Mouse (Mus musculus) left cerebral cortex, adult 18-20 months (tissue): ENCODE data around the gene Lrp8. TPM values are rescaled to one million over a fixed set of nuclear protein-coding genes. Genes with fewer than 3 reads are reported as not detected.
A peak's percentile ranks its signal among the peaks of the same experiment; 100 is the strongest.

Experiments
- DNase-seq, 2 experiments: peaks; one replicate each; pipeline ENCODE4 v3.0.0; 2021 to 2022; ENCODE audit warnings: low spot score in 2 of 2, mixed read lengths in 1 of 2
- long read RNA-seq, 2 experiments: library from polyadenylated mRNA; stranded (forward); transcript quantifications; one replicate each; pipeline ENCODE4 v2.0.0; 2021
- total RNA-seq, 2 experiments: library from RNA; stranded (reverse); gene quantifications; 2 replicates each; pipeline ENCODE4 v1.2.3; 2021

Gene Lrp8
- 10 to 100 TPM; 84.3 to 94.0 TPM for total RNA-seq
- long read RNA-seq, experiment 1, full-length matches to known transcripts = 5 of 77 reads
- long read RNA-seq, experiment 1, partial matches to known transcripts = 7 of 77 reads
- long read RNA-seq, experiment 1, other reads (novel, unspliced or antisense) = 65 of 77 reads
- long read RNA-seq, experiment 2, full-length matches to known transcripts = 1 of 24 reads
- long read RNA-seq, experiment 2, partial matches to known transcripts = 6 of 24 reads
- long read RNA-seq, experiment 2, other reads (novel, unspliced or antisense) = 17 of 24 reads

DNA sequence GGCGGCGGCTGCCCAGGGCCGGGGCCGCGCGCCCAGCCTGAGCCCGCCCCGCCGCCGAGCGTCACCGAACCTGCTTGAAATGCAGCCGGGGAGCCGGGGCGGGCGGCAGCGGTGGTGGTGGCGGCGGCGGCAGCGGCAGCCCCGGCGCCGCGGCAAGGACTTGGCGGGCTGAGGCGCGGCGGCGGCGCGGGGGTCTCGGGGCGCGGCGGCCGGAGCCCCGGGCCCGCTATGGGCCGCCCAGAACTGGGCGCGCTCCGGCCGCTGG is at the start of gene Lrp8:
Gene Lrp8, plus strand, starts transcription at position 77 of the 265 bp plus-strand sequence.
- no peak for DNase-seq

DNA sequence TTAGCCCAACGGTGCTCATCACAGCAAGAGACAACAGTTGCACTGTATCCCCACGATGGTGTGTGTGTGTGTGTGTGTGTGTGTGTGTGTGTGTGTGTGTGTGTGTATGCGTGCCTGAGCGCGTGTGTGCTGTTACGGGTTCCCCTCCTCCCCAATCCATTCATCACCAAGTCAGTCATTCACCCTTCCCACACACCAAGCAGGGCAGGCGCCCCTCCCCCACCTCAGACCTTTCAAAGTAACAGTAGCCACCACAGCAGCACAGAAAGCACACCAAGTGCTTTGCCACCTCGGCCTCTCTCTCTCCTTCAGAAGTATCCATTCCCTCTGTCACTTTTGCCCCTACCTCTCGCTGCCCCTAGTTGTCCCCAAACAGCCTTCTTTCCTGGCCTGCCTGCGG is 45.8 kb upstream of the Lrp8 start:
- no peak for DNase-seq

DNA sequence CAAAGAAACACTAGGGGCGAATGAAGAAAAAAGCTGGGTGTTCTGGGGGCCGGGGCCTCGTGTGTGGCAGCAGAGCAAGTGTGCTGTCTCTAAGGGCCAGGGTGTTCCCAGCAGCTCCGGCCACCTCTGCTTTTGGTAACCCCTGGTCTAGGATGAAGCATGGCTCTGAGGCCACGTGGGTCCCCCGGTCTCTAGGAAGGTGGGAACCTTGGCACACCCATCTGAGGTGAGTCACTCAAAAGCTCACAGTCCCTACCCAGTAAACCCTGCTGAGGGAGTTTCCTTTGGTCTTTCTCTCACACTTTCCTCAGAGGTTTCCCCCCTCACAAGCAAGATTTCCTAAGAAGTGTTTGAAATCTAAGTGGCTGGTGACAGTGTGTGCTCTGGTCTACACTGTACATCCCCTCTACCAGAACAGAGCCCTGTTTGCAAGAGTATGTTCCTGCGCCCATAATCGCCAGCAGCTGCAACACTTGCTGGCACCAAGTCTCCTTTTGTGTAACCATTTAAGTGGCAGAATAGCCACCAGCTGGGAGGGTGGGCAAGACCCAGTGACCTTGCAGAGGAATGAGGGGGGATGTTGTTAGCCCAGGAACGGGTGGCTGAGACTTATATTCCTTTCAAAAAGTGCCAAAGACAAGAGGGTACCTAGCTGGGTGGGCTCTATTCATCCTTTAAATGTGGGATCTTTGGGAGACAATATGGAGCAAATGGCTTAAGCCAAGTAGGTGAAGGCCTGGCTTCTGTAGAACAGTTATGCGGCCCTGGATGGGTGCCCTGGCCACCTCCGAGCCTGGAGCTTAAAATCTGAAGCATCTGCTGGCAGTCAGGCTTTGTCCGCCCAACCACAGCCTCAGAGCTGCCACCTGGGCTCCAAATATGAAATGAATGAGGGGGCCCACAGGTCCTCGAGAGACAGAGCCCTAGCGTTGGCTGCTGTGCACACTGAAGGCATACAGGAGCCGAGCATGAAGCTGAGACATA is 44.3 kb upstream of the Lrp8 start:
- DNase-seq = no peak

- DNase-seq = no peak
These were observed 43.1 kb upstream of the Lrp8 start for GRCm38 (mm10) chr4:107758938-107759337.

DNA sequence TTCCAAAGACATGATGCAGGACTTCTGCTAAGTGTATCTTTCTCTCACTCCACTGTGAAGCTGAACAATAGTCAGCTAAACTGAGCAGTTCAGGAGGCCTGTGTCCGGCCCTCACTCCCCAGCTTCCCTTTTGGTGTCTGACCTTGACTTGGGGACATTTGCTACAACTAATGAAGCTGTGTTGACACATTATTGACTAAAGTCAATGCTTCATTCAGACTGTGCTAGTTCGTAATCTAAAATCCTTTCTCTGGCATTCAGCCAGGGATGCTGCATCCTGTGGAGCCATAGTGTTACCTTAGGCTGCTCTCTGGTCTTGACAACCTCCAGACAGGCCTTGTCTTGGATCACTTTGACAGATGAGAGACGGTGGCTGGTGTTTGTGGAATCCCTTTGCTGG is 39.1 kb upstream of the Lrp8 start:
- no peak for DNase-seq

GRCm38 (mm10) chr4:107763598-107763997 is 38.5 kb upstream of the Lrp8 start:
- DNase-seq = no peak

- DNase-seq = no peak
These were observed 36.8 kb upstream of the Lrp8 start for GRCm38 (mm10) chr4:107765196-107765813.

GRCm38 (mm10) chr4:107766182-107766581 is 35.9 kb upstream of the Lrp8 start:
- DNase-seq = peak; percentile 15 to 29

GRCm38 (mm10) chr4:107772122-107772825 is 29.8 kb upstream of the Lrp8 start:
- no peak for DNase-seq

- no peak for DNase-seq
These were observed 27.2 kb upstream of the Lrp8 start for GRCm38 (mm10) chr4:107774868-107775267.

- DNase-seq = no peak
These were observed 26.4 kb upstream of the Lrp8 start for GRCm38 (mm10) chr4:107775672-107776071.

GRCm38 (mm10) chr4:107776990-107777673 is 24.9 kb upstream of the Lrp8 start:
- no peak for DNase-seq

GRCm38 (mm10) chr4:107783541-107783940 is 18.5 kb upstream of the Lrp8 start:
- no peak for DNase-seq

GRCm38 (mm10) chr4:107788841-107789240 is 13.2 kb upstream of the Lrp8 start:
- no peak for DNase-seq

- no peak for DNase-seq
These were observed 1.3 kb upstream of the Lrp8 start for GRCm38 (mm10) chr4:107800801-107801200.

- DNase-seq = peak; percentile 80 to 88
These were observed 486 bp upstream of the Lrp8 start for GRCm38 (mm10) chr4:107801366-107802184.

DNA sequence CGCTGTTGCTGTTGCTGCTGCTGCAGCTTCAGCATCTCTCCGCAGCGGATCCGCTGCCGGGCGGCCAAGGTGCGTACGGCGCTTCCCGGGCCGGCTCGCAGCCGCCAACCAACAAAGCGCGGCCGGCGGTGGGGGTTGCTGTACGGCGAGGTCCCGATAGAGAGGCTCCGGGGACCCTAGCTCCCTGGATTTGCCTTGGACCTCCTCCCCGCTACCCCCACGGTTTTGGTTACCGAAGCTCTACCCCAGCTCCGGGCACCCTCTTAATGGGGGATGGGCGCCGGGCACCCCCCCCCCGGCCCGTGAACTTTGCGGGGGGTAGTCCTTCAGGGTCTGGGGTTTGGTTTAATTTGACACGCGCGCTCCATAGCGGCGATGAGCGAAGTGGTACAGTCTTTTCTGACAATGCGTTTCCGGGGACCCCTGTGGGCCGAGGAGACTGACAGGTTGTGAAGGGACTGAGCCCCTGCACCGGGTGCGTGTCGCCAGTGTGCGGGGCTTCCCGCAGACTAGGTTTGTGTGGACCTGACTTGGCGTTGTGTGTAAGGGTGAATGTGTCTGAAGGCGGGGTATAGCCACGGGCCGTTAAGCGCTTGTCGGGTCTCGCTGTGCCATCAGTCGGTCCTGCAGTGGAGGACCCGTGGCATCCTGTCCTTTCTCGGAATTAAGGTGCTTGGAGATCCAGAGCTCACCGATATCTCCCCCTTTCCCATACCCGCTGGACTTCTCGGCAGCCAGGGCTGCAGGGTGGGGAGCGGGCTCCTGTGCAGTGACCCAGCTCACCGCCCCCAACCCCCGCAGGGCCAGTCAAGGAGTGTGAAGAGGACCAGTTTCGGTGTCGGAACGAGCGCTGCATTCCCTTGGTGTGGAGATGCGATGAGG is 630 bp downstream of the Lrp8 start:
- DNase-seq = no peak

- peak; percentile 64 to 78 for DNase-seq
These were observed 1.5 kb downstream of the Lrp8 start for GRCm38 (mm10) chr4:107803351-107804106.
